Mouse (Mus musculus): ENCODE data around the gene Cic. TPM values are rescaled to one million over a fixed set of nuclear protein-coding genes. Genes with fewer than 3 reads are reported as not detected.

Cic gene
- polyA plus RNA-seq, 1 experiment from 2014 or later: 27.0 TPM

GRCm38 (mm10) chr7:25227523-25228300, 39.8 kb upstream of the Cic start:
- Histone ChIP-seq H3K4me1 (ENCODE audit: control insufficient read depth, insufficient read depth, low read length) (no peaks in the 10 kb centered on the region), H3K9me3 (replicated peaks; ENCODE audit: control insufficient read depth, low read length) (no peaks in the 10 kb centered on the region), H3K36me3 (replicated peaks; ENCODE audit: control insufficient read depth, insufficient read depth, low read depth, low read length) (peaks cover 23% of the 10 kb centered on the region), H3K27ac (replicated peaks; ENCODE audit: low read depth, low read length) (no peak overlapping the region), H3K27me3 (ENCODE audit: control insufficient read depth, insufficient read depth, low read length) (no peaks in the 10 kb centered on the region), H3K4me2 (ENCODE audit: low read depth, low read length) (no peak overlapping the region), H3K4me3 (ENCODE audit: low read depth, low read length) (no peak overlapping the region), H3K9ac (replicated peaks; ENCODE audit: low read length) (no peak overlapping the region)
- DNase-seq (ENCODE audit: low spot score) (no peak), ATAC-seq (replicated peaks; ENCODE audit: insufficient number of reproducible peaks, low FRiP score, low TSS enrichment, low read depth) (no peak)
- WGBS: 100% methylated on average over 1 of the region's 1 CpGs

- Histone ChIP-seq H3K4me1 (ENCODE audit: control insufficient read depth, insufficient read depth, low read length) (no peaks in the 10 kb centered on the region), H3K36me3 (replicated peaks; ENCODE audit: control insufficient read depth, insufficient read depth, low read depth, low read length) (peaks cover 21% of the 10 kb centered on the region), H3K4me3 (ENCODE audit: low read depth, low read length) (no peak overlapping the region), H3K9me3 (replicated peaks; ENCODE audit: control insufficient read depth, low read length) (no peaks in the 10 kb centered on the region), H3K27me3 (ENCODE audit: control insufficient read depth, insufficient read depth, low read length) (no peaks in the 10 kb centered on the region), H3K27ac (replicated peaks; ENCODE audit: low read depth, low read length) (no peak overlapping the region), H3K9ac (replicated peaks; ENCODE audit: low read length) (no peak overlapping the region), H3K4me2 (ENCODE audit: low read depth, low read length) (no peak overlapping the region)
- no peak for DNase-seq (ENCODE audit: low spot score)
- 82% methylated on average over 9 of the region's 9 CpGs for whole genome bisulfite sequencing
- ATAC-seq (replicated peaks; ENCODE audit: insufficient number of reproducible peaks, low FRiP score, low TSS enrichment, low read depth): no peak
These were observed 36.7 kb upstream of the Cic start for GRCm38 (mm10) chr7:25230690-25231285.

GRCm38 (mm10) chr7:25232101-25232648, 35.3 kb upstream of the Cic start:
- H3K9me3 ChIP-seq (replicated peaks; ENCODE audit: control insufficient read depth, low read length): no peaks in the 10 kb centered on the region
- H3K27me3 ChIP-seq (ENCODE audit: control insufficient read depth, insufficient read depth, low read length): no peaks in the 10 kb centered on the region
- no peak overlapping the region for H3K27ac ChIP-seq (replicated peaks; ENCODE audit: low read depth, low read length)
- no peak overlapping the region for H3K4me3 ChIP-seq (ENCODE audit: low read depth, low read length)
- ATAC-seq (replicated peaks; ENCODE audit: insufficient number of reproducible peaks, low FRiP score, low TSS enrichment, low read depth) (no peak), DNase-seq (ENCODE audit: low spot score) (no peak)
- peaks cover 17% of the 10 kb centered on the region for H3K36me3 ChIP-seq (replicated peaks; ENCODE audit: control insufficient read depth, insufficient read depth, low read depth, low read length)
- H3K9ac ChIP-seq (replicated peaks; ENCODE audit: low read length): no peak overlapping the region
- no peak overlapping the region for H3K4me2 ChIP-seq (ENCODE audit: low read depth, low read length)
- H3K4me1 ChIP-seq (ENCODE audit: control insufficient read depth, insufficient read depth, low read length): no peaks in the 10 kb centered on the region; the same call in 1 of the 2 replicates
- 63% methylated on average over 5 of the region's 5 CpGs for WGBS

- no peak overlapping the region for H3K9ac ChIP-seq (replicated peaks; ENCODE audit: low read length)
- no peak overlapping the region for H3K4me2 ChIP-seq (ENCODE audit: low read depth, low read length)
- 88% methylated on average over 2 of the region's 2 CpGs for WGBS
- no peak overlapping the region for H3K4me3 ChIP-seq (ENCODE audit: low read depth, low read length)
- H3K27me3 ChIP-seq (ENCODE audit: control insufficient read depth, insufficient read depth, low read length): no peaks in the 10 kb centered on the region
- H3K9me3 ChIP-seq (replicated peaks; ENCODE audit: control insufficient read depth, low read length): no peaks in the 10 kb centered on the region
- ATAC-seq (replicated peaks; ENCODE audit: insufficient number of reproducible peaks, low FRiP score, low TSS enrichment, low read depth) (no peak), DNase-seq (ENCODE audit: low spot score) (no peak)
- H3K36me3 ChIP-seq (replicated peaks; ENCODE audit: control insufficient read depth, insufficient read depth, low read depth, low read length): peaks cover 17% of the 10 kb centered on the region
- H3K4me1 ChIP-seq (ENCODE audit: control insufficient read depth, insufficient read depth, low read length): no peaks in the 10 kb centered on the region; the same call in 1 of the 2 replicates
- H3K27ac ChIP-seq (replicated peaks; ENCODE audit: low read depth, low read length): no peak overlapping the region
These were observed 34.4 kb upstream of the Cic start for GRCm38 (mm10) chr7:25233061-25233460.

GRCm38 (mm10) chr7:25235526-25235925, 32.0 kb upstream of the Cic start:
- no peak overlapping the region for H3K4me2 ChIP-seq (ENCODE audit: low read depth, low read length)
- no peak overlapping the region for H3K4me3 ChIP-seq (ENCODE audit: low read depth, low read length)
- DNase-seq (ENCODE audit: low spot score) (no peak), ATAC-seq (replicated peaks; ENCODE audit: insufficient number of reproducible peaks, low FRiP score, low TSS enrichment, low read depth) (no peak)
- no peaks in the 10 kb centered on the region; the same call in 1 of the 2 replicates for H3K4me1 ChIP-seq (ENCODE audit: control insufficient read depth, insufficient read depth, low read length)
- no peaks in the 10 kb centered on the region for H3K27me3 ChIP-seq (ENCODE audit: control insufficient read depth, insufficient read depth, low read length)
- no peaks in the 10 kb centered on the region for H3K9me3 ChIP-seq (replicated peaks; ENCODE audit: control insufficient read depth, low read length)
- 91% methylated on average over 5 of the region's 5 CpGs for WGBS
- peaks cover 13% of the 10 kb centered on the region for H3K36me3 ChIP-seq (replicated peaks; ENCODE audit: control insufficient read depth, insufficient read depth, low read depth, low read length)
- no peak overlapping the region for H3K27ac ChIP-seq (replicated peaks; ENCODE audit: low read depth, low read length)
- H3K9ac ChIP-seq (replicated peaks; ENCODE audit: low read length): no peak overlapping the region

GRCm38 (mm10) chr7:25237249-25238014, 30.1 kb upstream of the Cic start, which contains the start of gene Gsk3a:
Gene Gsk3a, minus strand, starts transcription at chr7:25237851.
- Histone ChIP-seq H3K27me3 (ENCODE audit: control insufficient read depth, insufficient read depth, low read length) (no peaks in the 10 kb centered on the region), H3K9ac (replicated peaks; ENCODE audit: low read length) (peak within 1 kb of the TSS; percentile 94), H3K27ac (replicated peaks; ENCODE audit: low read depth, low read length) (peak within 1 kb of the TSS; percentile 56; the same call in 1 of the 2 replicates), H3K9me3 (replicated peaks; ENCODE audit: control insufficient read depth, low read length) (no peaks in the 10 kb centered on the region), H3K36me3 (replicated peaks; ENCODE audit: control insufficient read depth, insufficient read depth, low read depth, low read length) (peaks cover 3% of the 10 kb centered on the region; the same call in 1 of the 2 replicates), H3K4me3 (ENCODE audit: low read depth, low read length) (peak within 1 kb of the TSS; percentile 84), H3K4me1 (ENCODE audit: control insufficient read depth, insufficient read depth, low read length) (no peaks in the 10 kb centered on the region; the same call in 1 of the 2 replicates), H3K4me2 (ENCODE audit: low read depth, low read length) (peak within 1 kb of the TSS; percentile 52)
- DNase-seq (ENCODE audit: low spot score) (peak; percentile 99), ATAC-seq (replicated peaks; ENCODE audit: insufficient number of reproducible peaks, low FRiP score, low TSS enrichment, low read depth) (peak; percentile 84)
- under 1% methylated on average over 51 of the region's 76 CpGs for WGBS

- H3K27me3 ChIP-seq (ENCODE audit: control insufficient read depth, insufficient read depth, low read length): no peaks in the 10 kb centered on the region
- H3K9me3 ChIP-seq (replicated peaks; ENCODE audit: control insufficient read depth, low read length): no peaks in the 10 kb centered on the region
- H3K4me1 ChIP-seq (ENCODE audit: control insufficient read depth, insufficient read depth, low read length): no peaks in the 10 kb centered on the region; the same call in 1 of the 2 replicates
- WGBS: under 1% methylated on average over 23 of the region's 23 CpGs
- ATAC-seq (replicated peaks; ENCODE audit: insufficient number of reproducible peaks, low FRiP score, low TSS enrichment, low read depth): peak; percentile 92
- H3K27ac ChIP-seq (replicated peaks; ENCODE audit: low read depth, low read length): peak overlapping the region; percentile 23; the same call in 1 of the 2 replicates
- H3K4me2 ChIP-seq (ENCODE audit: low read depth, low read length): peak overlapping the region; percentile 38
- DNase-seq (ENCODE audit: low spot score): peak; percentile 96
- H3K4me3 ChIP-seq (ENCODE audit: low read depth, low read length): peak overlapping the region; percentile 84
- no peaks in the 10 kb centered on the region for H3K36me3 ChIP-seq (replicated peaks; ENCODE audit: control insufficient read depth, insufficient read depth, low read depth, low read length)
- no peak overlapping the region for H3K9ac ChIP-seq (replicated peaks; ENCODE audit: low read length)
These were observed 29.3 kb upstream of the Cic start for GRCm38 (mm10) chr7:25238015-25238706.
